Mouse (Mus musculus) spleen, adult 10 weeks (tissue): ENCODE results near the gene Adamts15. TPM values are rescaled to one million over a fixed set of nuclear protein-coding genes. Genes with fewer than 3 reads are reported as not detected.

Source experiments
- polyA plus RNA-seq: library from polyadenylated mRNA; stranded (reverse); fragments of 350-450 nt; fragmentation: Illumina TruSeq; extraction: RNeasy Lipid Tissue Mini Kit (QIAGEN cat#74804); gene quantifications from one replicate; pipeline ENCODE4 v1.2.3, GENCODE M21; 2015; ENCODE audit warnings: low replicate concordance; ENCODE audit not compliant: insufficient read depth

Adamts15 gene
- polyA plus RNA-seq: 0.47 TPM

DNA sequence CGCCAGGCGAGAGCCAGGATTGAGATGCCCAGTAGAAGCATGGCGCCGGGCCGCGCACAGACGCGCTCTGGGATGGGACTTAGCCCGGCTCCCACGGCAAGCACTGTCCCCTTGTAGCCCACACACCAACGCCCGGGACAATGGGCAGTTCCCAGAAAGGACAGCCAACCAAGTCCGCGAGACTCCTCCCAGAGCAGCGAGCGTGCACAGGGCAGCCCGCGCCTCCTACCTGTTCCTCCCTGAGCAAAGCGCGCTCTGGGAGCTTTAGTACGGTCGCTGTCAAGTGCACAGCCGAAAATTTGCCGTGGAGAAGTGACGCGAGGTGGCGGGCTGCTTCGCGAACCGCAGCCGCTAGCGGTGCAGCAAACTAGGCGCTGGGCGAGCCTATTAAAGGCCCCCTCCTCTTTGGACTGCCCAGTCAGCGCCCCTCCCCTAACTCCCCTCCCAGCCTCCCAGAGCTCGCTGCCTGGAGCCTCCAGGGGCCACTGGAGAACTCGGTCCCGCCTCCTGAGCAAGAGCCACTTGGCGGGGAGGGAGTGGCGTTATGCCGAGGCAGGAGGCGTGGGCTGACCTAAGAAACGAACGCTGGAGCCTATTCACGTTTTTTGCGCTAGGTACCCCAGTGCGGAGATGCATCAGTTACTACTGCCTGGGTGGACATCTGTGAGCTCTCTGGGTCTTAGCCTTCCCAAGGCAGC, at the start of gene Adamts15:
TSS of gene Adamts15 (minus strand) at position 256 of the 698 bp plus-strand sequence.

DNA sequence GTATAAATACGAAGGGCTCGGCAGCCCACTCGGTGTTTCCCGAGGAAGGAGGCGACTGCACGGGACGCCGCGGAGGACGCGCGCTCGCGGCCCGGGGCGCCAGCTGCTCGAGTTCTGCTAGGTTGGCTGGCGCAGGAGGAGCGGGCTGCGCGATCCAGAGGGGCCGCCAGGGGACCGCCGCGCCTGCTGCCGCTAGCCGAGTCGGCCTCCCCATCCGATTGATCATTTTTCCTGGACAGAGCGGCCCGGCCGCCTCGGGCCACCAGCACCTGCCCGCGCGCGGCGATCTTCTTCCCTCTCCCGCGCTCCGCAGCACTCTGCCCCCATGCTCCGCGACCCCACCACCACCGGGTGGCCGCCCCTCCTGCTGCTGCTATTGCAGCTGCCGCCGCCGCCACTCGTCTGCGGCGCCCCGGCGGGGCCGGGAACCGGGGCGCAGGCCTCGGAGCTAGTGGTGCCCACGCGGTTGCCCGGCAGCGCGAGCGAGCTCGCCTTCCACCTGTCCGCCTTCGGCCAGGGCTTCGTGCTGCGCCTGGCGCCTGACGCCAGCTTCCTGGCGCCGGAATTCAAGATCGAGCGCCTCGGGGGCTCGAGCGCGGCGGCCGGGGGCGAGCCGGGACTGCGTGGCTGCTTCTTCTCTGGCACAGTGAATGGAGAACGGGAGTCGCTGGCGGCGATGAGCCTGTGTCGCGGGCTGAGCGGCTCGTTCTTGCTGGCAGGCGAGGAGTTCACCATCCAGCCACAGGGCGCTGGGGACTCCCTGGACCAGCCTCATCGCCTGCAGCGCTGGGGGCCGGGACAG, 20.5 kb upstream of the Adamts15 start, which contains the start of gene Adamts8:
TSS of gene Adamts8 (plus strand) at position 51 of the 802 bp plus-strand sequence.

Other genes with a start within 250 kb of the Adamts15 start
- gene Adamts8, start 20.1 kb upstream of the Adamts15 start, polyA plus RNA-seq: 1.1 TPM
- 37.4 TPM for gene Zbtb44, start 108.2 kb upstream of the Adamts15 start, polyA plus RNA-seq
- 5.6 TPM for gene St14, start 209.4 kb upstream of the Adamts15 start, polyA plus RNA-seq